Mouse (Mus musculus): ENCODE data around the gene Hspa2. TPM values are rescaled to one million over a fixed set of nuclear protein-coding genes. Genes with fewer than 3 reads are reported as not detected.
A peak's percentile ranks its signal among the peaks of the same experiment; 100 is the strongest.

The Hspa2 gene
- polyA plus RNA-seq, 1 experiment from 2014 or later: 26.2 TPM

DNA sequence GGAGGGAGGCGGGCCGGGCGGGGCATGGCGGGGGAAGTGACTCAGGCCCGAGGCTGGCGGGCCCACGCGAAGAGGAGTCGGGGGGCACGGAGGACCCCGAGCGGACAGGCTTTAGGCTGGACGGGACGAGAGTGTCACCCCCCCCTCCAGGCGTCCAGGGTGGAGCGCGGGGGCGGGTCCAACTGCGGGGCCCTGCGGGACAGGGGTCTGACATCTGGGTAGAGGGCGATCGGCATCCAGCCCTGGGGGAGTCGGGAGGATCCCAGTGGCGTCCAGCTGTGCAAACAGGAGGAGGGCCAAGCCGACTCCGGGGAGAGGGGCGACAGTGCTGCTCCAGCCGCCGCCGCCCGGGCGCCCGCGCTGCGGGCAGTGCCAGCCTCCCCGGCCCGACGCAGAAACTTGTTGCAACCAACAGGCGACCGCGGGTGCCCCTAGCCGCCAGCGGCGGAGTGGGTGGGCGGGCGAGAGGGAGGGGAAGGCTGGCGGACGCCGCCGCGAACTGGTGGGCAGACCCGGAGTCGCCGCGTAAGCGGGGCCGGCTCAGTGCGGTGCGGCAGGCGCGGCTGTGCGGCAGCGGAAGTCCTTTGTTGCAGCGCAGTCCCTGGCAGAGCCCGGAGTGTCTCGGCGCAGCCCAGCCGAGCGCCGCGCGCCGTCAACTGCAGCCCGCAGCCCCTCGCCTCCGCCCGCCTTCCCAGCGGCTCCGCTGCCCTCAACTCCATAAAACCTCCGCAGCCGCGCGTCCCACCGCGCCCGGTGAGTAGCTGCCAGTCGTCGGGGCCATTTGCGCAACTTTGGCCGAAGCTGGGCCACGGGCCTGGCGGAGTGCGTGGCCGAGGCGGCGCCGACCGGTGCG lies 33.8 kb upstream of the Hspa2 start, which contains the start of gene Zbtb1:
TSS of gene Zbtb1 (plus strand) at position 289 of the 853 bp plus-strand sequence.
- in situ Hi-C loops (cut with MboI; ENCODE audit: low pct_unique_long_range_greater_than_20kb): loop anchor here (10.0 kb wide), 1 partner anchor 225 kb away; no protein-coding TSS in a partner anchor
- ATAC-seq (peak; percentile 28), DNase-seq (ENCODE audit: low read depth, low spot score) (no peak)
- ChIA-PET POLR2A (interaction anchor here (0.6 to 2.0 kb wide), 2 partner anchors 9 to 32 kb away, joined by 3 to 6 read pairs; no protein-coding TSS in a partner anchor), CTCF (no interaction called here)
- H3K27me3 ChIP-seq: no peaks in the 10 kb centered on the region
- no peak for TF ChIP-seq CTCF (IDR thresholded peaks at IDR 0.05)

DNA sequence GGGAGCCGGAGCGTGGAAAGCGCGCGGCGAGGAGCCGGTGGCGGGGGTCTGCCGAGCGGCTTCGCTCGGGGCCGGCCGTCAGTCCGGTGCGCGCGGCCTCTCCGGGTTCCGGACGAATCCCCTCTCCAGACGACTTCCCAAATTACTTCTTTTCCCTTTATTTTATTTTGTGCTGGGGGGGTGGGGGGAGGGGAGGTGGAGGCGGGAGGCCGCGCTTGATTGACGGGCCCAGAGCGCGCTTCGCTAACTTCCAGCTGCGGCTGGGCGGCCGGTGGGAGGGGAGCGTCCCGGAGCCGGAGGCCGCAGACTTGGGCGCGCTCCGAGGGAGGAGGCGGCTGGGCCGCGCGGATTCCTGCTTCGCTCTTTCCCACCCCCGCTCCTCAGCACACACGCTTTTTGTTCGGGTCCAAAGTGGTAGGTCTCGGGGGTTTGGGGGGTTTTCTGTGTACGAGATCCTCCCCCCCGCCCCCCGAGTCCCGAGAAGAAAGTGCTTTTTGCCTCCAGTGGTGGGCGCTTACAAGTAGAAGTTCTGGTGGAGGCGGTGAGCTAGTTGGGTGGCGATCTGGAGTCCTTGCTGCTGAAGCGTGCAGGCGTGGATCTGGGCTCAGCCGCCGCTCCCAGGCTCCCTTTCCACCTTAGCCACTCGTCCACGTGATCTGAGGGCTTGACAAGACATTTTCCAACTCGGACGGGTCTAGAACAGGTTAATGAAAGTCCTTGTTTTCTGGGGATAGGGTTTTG lies 33.0 kb upstream of the Hspa2 start:
- ChIA-PET CTCF (no interaction called here), POLR2A (interaction anchor here (0.7 to 2.0 kb wide), 2 partner anchors 10 to 32 kb away, joined by 3 to 6 read pairs; no protein-coding TSS in a partner anchor)
- peak; percentile 36 for ATAC-seq

DNA sequence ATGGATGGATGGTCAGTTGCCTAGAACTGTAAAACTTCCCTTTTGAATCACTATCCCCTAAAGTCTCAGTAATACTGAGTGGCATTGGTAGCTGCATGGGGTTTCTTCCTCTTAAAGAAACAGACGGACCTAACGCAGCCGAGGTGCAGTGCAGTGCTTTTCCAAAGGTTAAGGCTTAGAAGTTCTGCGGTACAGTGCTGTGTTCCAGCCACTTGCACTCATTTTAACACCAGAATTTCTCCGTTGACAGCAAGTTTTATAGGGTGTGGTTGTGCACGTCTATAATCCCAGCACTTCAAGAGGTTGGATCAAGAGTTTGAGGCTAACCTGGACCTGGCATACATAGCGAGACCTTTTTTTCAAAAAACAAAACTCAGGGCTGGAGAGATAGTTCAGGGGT lies 31.9 kb upstream of the Hspa2 start:
- ChIA-PET POLR2A (interaction anchor here (0.6 to 2.0 kb wide), 3 partner anchors 30 to 162 kb away, joined by 3 to 6 read pairs (median 3); no protein-coding TSS in a partner anchor), CTCF (no interaction called here)
- TF ChIP-seq CTCF (IDR thresholded peaks at IDR 0.05): no peak
- DNase-seq (ENCODE audit: low read depth, low spot score) (no peak), ATAC-seq (no peak)
- H3K27me3 ChIP-seq: no peaks in the 10 kb centered on the region
- in situ Hi-C loops (cut with MboI; ENCODE audit: low pct_unique_long_range_greater_than_20kb): no loop called here

More for the DNA sequence above, 33.0 kb upstream of the Hspa2 start:
- no peak for DNase-seq (ENCODE audit: low read depth, low spot score)
- in situ Hi-C loops (cut with MboI; ENCODE audit: low pct_unique_long_range_greater_than_20kb): no loop called here
- no peak for TF ChIP-seq CTCF (IDR thresholded peaks at IDR 0.05)
- no peaks in the 10 kb centered on the region for H3K27me3 ChIP-seq

DNA sequence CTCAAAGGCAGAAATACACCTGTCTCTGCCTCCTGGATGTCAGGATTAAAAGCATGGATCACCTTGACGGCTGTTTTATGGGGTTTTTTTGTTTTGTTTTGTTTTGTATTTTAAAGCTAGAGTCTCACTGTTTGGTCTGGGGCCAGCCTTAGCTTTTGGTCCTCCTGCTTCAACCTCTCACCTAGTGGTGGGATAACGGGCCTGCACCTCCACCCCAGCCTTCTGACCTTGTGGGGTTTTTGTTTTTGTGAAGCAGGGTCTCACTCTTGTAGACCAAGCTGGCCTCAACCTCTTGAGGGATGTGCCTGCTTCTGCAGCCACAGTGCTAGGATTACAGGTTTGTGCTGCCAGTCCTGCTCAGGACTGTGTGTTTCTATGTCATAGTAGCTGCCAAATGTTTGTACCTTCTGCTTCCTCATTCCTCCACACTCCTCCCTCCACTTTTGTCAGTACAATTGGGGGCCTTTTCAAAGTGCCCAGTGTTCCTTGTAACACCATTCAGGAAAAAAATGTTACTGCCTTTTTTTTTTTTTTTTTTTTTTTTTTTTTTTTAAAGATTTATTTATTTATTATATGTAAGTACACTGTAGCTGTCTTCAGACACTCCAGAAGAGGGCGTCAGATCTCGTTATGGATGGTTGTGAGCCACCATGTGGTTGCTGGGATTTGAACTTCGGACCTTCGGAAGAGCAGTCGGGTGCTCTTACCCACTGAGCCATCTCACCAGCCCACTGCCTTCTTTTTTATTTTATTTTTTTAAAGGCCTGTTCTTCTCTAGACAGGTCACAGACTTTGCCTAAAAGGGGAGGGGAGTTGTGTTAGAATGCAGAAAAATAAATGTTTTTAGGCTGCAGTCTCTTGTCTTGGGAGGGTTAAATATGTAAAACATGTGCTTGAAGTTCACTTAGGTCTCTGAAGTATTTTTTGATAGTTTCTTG lies 30.8 kb upstream of the Hspa2 start:
- DNase-seq (ENCODE audit: low read depth, low spot score) (no peak), ATAC-seq (no peak)
- in situ Hi-C loops (cut with MboI; ENCODE audit: low pct_unique_long_range_greater_than_20kb): no loop called here
- ChIA-PET CTCF (no interaction called here), POLR2A (interaction anchor here (0.6 to 1.2 kb wide), 2 partner anchors 29 to 169 kb away, joined by 3 to 4 read pairs; no protein-coding TSS in a partner anchor)
- no peaks in the 10 kb centered on the region for H3K27me3 ChIP-seq
- TF ChIP-seq CTCF (IDR thresholded peaks at IDR 0.05): no peak

DNA sequence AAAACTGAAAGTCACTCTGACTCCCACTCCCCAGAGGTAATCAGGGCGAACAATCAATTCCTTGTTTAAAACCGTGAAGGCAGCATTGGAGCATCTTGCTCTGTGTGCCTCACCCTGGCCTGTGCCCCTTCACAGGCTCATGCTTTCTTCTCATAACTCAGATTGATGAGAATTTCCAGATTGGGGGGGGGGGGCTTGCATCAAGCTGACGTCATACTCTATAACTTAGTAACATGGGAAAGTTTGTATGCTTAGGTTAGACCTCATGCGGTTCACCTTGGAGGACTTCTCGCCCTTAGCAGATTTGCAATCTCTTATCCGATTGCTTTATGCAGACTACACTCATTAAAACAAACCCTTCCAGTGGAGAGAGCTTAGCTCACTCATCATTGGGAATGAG lies 30.0 kb upstream of the Hspa2 start:
- no peak for DNase-seq (ENCODE audit: low read depth, low spot score)
- no peak for ATAC-seq
- CTCF ChIA-PET: no interaction called here
- in situ Hi-C loops (cut with MboI; ENCODE audit: low pct_unique_long_range_greater_than_20kb): no loop called here
- no peaks in the 10 kb centered on the region for H3K27me3 ChIP-seq
- no peak for TF ChIP-seq CTCF (IDR thresholded peaks at IDR 0.05)
- POLR2A ChIA-PET: no interaction called here

DNA sequence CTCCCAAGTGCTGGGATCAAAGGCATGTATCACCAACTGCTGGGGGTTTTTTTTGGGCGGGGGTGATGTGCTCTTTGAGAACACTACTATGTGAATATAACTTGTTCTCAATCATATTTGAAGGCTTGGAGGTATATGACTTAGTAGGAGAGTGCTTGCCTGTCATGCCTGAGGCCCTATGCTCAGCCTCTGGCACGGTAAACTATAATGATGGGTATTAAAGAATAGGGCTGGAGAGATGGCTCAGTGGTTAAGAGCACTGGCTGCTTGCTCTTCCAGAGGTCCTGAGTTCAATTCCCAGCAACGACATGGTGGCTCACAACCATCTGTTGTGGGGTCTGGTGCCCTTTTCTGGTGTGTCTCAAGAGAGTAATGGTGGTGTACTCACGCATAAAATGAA lies 29.1 kb upstream of the Hspa2 start:
- ChIA-PET CTCF (no interaction called here), POLR2A (interaction anchor here (0.6 to 1.1 kb wide), 2 partner anchors 14 to 17 kb away, joined by 3 to 4 read pairs; no protein-coding TSS in a partner anchor)
- TF ChIP-seq CTCF (IDR thresholded peaks at IDR 0.05): no peak
- no peaks in the 10 kb centered on the region for H3K27me3 ChIP-seq
- ATAC-seq: no peak
- no peak for DNase-seq (ENCODE audit: low read depth, low spot score)
- in situ Hi-C loops (cut with MboI; ENCODE audit: low pct_unique_long_range_greater_than_20kb): no loop called here

DNA sequence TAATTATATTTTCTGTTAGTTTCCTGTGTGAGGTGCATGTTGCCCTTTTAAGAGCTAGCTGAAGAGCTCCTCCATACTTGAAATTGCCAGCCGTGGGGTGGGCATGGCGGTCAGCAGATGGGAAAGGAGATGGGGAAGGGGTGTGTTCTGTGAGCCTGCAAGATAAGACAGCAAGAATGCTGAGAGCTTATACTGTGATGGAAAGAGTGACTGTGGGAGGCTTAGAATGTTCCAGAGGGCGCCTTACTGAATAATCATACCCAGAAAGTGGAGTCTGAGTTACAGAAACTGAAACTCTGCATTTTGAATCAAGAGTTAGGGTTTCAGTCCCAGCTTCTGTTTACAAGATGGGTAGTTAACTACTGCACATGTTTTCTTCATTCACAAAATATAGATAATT lies 28.5 kb upstream of the Hspa2 start:
- no peak for ATAC-seq
- no peak for TF ChIP-seq CTCF (IDR thresholded peaks at IDR 0.05)
- no peaks in the 10 kb centered on the region for H3K27me3 ChIP-seq
- in situ Hi-C loops (cut with MboI; ENCODE audit: low pct_unique_long_range_greater_than_20kb): no loop called here
- CTCF ChIA-PET: no interaction called here
- POLR2A ChIA-PET: interaction anchor here (1.1 kb wide), 1 partner anchor 17 kb away, joined by 4 read pairs; no protein-coding TSS in a partner anchor
- no peak for DNase-seq (ENCODE audit: low read depth, low spot score)

DNA sequence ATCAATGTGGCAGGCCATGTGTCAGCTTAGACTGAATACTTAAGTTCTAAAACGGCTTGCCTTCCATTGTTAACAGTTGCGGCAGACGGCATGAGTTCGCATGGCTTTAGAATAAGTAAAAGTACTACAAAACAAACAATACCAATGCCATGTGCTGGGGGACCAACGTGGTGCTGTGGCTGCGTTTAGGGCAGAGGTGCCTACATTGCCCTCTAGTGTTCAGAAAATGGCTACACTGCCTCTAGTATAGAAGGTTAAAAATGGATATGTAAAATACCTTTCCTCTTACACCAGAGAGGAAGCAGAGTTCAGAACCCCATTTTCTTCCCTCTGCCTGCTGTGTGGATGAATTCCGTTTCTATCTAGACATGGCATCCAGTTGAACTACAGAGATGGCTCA lies 27.3 kb upstream of the Hspa2 start:
- in situ Hi-C loops (cut with MboI; ENCODE audit: low pct_unique_long_range_greater_than_20kb): no loop called here
- ATAC-seq (no peak), DNase-seq (ENCODE audit: low read depth, low spot score) (no peak)
- H3K27me3 ChIP-seq: no peaks in the 10 kb centered on the region
- no peak for TF ChIP-seq CTCF (IDR thresholded peaks at IDR 0.05)
- ChIA-PET CTCF (no interaction called here), POLR2A (no interaction called here)

DNA sequence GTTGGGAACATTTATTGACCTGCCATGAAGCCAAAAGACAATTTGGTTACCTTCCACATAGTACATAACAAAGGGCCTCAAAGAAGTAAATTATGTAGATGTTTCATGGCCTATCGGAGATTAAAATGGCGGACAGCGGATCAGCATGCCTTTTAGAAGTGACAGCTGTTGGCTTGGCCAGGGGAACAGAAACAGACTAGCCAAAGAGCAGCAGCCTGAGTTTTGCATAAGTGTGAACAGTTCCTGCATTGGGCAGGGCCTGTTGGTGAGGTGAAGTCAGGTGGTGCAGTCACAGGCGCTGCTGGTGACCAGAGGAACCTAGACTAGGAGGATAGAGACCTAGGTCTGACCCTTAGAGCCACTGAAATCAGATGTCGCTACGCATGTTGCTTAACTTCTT lies 26.9 kb upstream of the Hspa2 start:
- H3K27me3 ChIP-seq: no peaks in the 10 kb centered on the region
- DNase-seq (ENCODE audit: low read depth, low spot score) (no peak), ATAC-seq (no peak)
- no peak for TF ChIP-seq CTCF (IDR thresholded peaks at IDR 0.05)
- in situ Hi-C loops (cut with MboI; ENCODE audit: low pct_unique_long_range_greater_than_20kb): no loop called here
- ChIA-PET POLR2A (no interaction called here), CTCF (no interaction called here)

DNA sequence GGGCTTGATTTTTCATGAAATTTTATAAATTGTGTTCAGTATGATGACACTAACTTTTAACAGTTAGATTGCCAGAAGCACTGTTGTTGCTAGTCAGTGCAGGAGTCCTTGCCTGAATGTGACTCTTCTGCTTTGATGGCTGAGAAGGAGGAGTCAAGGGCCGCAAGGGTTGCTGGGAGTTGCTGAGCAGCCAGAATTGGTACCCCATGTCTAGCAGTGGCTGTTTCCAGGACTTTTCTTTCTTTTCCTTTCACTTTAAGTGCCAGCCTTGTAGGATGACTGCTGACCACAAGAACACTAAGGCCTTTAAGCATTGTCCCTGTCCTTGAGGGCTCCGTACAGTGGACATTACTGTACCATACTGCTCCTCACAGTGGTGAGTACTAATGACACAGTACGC lies 26.2 kb upstream of the Hspa2 start:
- in situ Hi-C loops (cut with MboI; ENCODE audit: low pct_unique_long_range_greater_than_20kb): no loop called here
- H3K27me3 ChIP-seq: no peaks in the 10 kb centered on the region
- no peak for TF ChIP-seq CTCF (IDR thresholded peaks at IDR 0.05)
- ChIA-PET CTCF (interaction anchor here (0.9 kb wide), 1 partner anchor 37 kb away, joined by 3 read pairs; no protein-coding TSS in a partner anchor), POLR2A (no interaction called here)
- no peak for ATAC-seq
- no peak for DNase-seq (ENCODE audit: low read depth, low spot score)
